Mouse (Mus musculus) left cerebral cortex, postnatal 25 days (tissue): ENCODE data around the gene Ank. TPM values are rescaled to one million over a fixed set of nuclear protein-coding genes. Genes with fewer than 3 reads are reported as not detected.

Source experiments
- DNase-seq, 2 experiments: peaks; one replicate each; pipeline ENCODE4 v3.0.0; 2022; ENCODE audit warnings: low spot score in 2 of 2, mixed read lengths in 1 of 2
- intact Hi-C: fragments of 180-260 bp; cut with DNase I; formaldehyde crosslinking; loops from one replicate; pipeline ENCODE4 v1.15.1; 2025
- total RNA-seq, 2 experiments: library from RNA; stranded (reverse); gene quantifications; 2 replicates each; pipeline ENCODE4 v1.2.3; 2021

Ank gene
- total RNA-seq, 2 experiments from 2014 or later, result 169 to 176 TPM

DNA sequence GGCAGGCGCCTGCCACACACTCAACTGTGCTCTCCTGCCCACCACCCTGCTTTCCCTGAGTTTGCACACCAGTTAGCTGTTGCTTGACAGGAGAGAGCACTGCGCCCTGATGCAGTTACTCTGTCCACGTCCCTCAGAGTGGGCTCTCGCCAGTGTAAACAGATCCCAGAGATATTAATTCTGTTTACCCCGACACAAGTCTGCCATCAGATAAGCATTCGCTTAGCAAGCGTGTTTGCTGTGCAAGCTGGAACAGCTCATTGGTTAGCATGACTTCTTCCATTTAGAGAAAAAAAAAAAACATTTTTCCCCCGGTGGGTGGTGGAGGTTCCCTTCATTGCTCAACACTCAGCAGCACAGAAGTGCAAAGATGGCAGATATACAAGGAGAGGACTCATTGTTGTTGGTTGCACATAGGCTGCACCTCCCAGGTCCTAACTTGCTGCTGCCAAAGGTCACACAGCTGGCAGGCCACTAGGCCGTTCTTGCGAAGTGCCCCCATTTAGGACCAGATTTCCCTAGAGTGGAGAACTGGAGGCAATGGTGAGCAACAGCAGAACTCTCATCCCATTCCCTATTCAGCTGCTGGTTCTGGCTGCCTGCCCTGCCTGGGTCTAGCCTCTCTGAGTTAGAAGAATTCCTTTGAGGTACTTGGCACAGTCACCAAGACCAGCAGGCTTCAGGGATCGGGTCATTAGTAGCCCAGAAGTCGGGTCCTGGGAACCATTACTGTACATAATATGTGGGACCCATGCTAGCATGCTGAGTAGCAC is 58.9 kb downstream of the Ank start:
- intact Hi-C loops, result no loop called here
- DNase-seq, result peak in 1 of 2 experiments; percentile 50

DNA sequence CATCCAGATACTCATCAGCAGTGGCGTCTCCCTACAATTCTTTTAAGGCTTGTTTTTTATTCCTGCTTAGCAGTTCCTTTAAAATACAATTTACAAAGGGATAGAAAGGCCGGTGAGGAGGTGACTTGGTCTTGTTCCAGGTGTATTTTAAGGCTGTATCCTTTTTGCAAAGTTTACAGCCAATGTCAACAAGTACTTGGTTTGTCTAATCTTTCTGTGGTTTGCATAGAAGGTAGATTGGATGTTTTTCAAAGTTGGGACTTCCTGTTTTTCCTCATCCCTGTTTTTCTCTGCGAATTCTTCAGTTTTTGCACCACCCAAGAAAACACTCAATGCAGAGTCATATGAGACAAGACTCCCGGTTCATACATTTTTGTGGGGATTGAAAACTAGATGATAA is 62.4 kb downstream of the Ank start:
- intact Hi-C loops, result no loop called here
- DNase-seq, result no peak

- intact Hi-C loops, result no loop called here
- no peak for DNase-seq
These were observed 63.5 kb downstream of the Ank start for GRCm38 (mm10) chr15:27530023-27530422.

GRCm38 (mm10) chr15:27533036-27533435 is 66.6 kb downstream of the Ank start:
- intact Hi-C loops, result no loop called here
- DNase-seq, result no peak

DNA sequence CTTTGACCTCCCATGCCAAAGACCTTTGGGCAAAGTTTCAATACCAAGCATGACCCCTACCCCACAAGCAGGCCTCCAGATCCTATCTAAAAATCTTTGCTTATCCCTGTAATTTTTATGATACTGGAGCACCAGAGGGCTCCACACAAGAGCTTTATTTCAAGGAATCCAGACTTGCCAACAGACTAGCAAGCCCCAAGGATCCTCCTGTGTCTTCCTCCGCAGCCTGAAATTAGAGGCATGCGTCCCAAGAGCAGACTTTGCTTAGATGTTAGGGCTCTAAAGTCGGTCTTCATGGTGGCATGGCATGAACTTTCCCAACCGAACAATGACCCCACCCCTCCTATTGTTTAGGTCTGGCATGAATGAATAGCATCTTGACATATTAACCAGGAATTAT is 69.2 kb downstream of the Ank start:
- intact Hi-C loops, result loop anchor here (2.0 kb wide), 1 partner anchor 69 kb away; the partner anchor contains the start of gene Ank
- peak in 1 of 2 experiments; percentile 58 for DNase-seq

DNA sequence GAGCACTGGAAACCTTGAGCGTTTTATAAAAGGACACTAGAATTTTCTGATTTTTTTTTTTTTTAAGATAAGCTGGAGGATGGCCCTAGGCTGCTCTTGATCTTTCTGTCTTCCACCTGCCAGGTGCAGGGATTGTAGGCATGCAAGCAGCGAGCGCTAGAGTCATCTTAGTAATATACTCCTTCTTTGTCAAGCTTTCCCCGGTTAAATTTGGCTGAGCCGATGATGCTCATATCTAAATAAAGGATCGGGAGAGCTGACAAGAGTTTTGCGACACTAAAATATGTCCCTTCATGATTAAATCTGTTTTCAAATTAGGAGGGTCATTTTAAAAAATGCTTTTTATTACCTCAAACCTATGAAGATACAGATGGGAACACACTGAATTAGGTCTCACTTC is 69.7 kb downstream of the Ank start:
- peak in 1 of 2 experiments; percentile 87 for DNase-seq
- intact Hi-C loops, result loop anchor here (2.0 kb wide), 1 partner anchor 69 kb away; the partner anchor contains the start of gene Ank

DNA sequence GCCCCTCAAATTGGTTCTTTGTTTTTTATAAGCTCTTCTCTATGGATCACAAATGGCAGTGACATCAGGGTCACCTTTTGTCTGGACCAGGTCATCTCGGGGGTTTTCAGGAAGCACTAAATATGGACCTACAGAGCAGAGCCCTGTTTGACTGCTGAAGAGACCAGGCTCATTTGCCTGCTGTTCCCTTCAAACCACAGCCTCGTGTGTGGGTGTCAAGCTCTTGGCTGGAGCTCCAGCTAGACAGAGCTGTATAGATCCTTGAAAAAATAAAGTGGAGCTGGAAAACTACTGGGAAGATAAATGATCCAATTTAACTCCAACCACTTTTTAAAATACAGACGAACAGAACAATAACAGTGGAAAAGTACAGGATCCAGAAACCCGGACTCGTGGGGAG is 70.3 kb downstream of the Ank start:
- DNase-seq, result peak; percentile 65 to 93
- intact Hi-C loops, result loop anchor here (2.0 kb wide), 1 partner anchor 70 kb away; the partner anchor contains the start of gene Ank

DNA sequence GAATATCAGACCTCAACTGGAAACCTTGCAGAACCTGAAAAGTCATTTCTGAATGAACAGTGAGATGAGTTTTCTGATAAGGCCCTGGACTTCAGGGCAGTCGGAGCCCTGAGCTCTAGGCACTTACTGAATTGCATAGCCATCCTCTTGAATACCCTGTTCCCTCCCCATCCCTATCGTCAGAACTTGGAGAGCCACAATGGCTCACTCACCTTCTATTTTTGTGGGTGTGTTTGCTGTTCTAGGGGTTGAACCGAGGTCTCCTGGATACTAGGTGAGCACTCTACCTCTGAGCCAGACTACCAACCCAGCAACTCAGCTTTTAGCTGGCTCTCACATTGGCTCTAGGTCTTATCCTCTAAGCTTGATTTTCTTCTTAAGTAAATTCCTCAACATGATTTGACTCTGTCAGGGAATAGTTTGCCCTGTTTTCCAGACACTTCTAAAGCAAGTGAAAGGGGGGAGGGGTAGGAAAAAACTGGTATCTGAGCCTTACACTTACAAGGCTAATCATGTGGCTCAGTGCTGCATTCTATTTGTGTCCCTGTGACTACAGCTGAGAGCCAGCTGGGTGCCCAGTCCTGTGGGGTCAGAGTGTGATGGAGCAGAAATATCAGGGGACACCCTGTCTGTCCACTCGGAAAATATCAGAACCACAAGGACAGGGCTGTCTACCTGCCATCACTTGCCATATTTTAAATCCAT is 71.2 kb downstream of the Ank start:
- intact Hi-C loops, result loop anchor here (2.0 kb wide), 1 partner anchor 71 kb away; the partner anchor contains the start of gene Ank

GRCm38 (mm10) chr15:27539745-27540144 is 73.3 kb downstream of the Ank start:
- intact Hi-C loops, result no loop called here
- DNase-seq, result no peak

More for the DNA sequence above, 71.2 kb downstream of the Ank start:
- no peak for DNase-seq

DNA sequence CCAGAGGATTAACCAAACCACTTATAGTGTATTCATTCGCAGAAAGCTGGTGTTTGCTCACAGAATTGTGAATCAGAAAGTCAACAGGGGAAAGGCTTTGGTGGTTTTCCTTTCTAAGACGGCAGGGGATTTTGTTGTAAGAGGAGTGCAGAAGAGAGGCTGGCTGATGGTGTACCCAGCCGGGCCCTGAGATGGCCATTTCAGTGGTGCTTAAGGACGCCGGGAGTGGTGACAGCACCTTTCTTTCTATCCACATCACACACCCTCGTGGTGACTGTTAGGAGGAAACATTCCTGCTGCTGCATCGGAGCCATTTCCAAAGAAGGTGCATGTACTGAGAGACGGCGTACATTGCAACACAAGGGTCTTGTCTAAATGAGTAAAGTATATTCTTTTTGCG is 78.7 kb downstream of the Ank start:
- intact Hi-C loops, result no loop called here
- no peak for DNase-seq

- intact Hi-C loops, result no loop called here
- peak in 1 of 2 experiments; percentile 72 for DNase-seq
These were observed 81.6 kb downstream of the Ank start for GRCm38 (mm10) chr15:27548110-27548509.

DNA sequence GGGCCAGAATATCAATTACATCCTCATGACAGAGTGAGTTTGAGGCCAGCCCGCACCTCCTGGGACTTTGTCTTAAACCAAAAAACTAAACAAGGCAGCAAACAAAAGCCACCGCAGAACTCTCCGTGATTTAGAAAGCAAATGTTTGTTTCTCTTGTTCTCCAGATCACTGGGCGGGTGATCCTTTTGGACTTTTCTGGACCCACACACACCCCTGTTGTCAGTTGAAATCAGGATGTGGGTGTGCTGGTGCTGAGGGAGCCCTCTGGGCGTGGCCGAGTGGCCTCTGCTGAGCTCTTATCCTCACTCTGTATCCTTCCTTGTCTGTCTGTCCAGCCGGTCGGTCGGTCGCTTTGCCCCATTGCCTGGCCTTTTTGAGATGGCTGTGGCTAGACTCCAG is 82.6 kb downstream of the Ank start:
- DNase-seq, result no peak
- intact Hi-C loops, result no loop called here

- intact Hi-C loops, result no loop called here
- DNase-seq, result no peak
These were observed 83.4 kb downstream of the Ank start for GRCm38 (mm10) chr15:27549878-27550277.

- intact Hi-C loops, result no loop called here
- peak in 1 of 2 experiments; percentile 72 for DNase-seq
These were observed 84.0 kb downstream of the Ank start for GRCm38 (mm10) chr15:27550358-27550992.

- no peak for DNase-seq
- intact Hi-C loops, result no loop called here
These were observed 84.9 kb downstream of the Ank start for GRCm38 (mm10) chr15:27551117-27552114.

GRCm38 (mm10) chr15:27552129-27552700 is 85.7 kb downstream of the Ank start:
- no peak for DNase-seq
- intact Hi-C loops, result no loop called here

- intact Hi-C loops, result no loop called here
- DNase-seq, result no peak
These were observed 87.1 kb downstream of the Ank start for GRCm38 (mm10) chr15:27553554-27553953.

DNA sequence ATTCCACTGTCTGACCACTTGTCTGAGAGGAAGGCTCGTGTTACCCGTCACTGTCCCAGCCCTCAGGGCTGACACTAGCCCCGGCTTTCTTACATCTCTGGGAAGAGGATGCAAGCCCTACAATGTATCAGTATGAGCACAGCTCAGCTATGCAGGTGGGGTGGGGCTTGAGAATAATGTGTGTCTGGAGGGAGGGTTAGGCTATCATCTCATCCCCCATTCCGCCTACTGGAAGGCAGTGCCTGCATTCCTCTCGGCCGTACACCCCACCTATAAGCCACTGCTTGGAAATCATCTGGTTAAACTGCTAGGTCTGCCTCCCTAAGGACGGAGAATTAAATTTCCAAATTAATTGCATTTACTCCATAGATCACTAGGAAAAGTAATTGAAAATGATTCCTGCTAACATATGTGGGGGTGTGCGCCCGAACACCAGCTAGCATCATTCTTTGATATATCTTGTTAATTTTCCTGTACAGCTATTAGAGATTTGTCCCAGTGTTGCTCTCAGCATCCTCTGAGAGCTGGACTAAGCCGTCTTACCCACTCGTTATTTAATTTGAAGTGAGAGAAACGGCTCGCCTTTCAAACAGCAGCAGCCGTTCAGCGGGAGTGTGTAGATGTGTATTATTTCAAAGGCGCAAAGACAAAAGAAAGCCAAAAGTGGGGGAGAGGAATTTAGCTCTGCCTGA is 92.1 kb downstream of the Ank start:
- no peak for DNase-seq
- intact Hi-C loops, result no loop called here
